Comparison of ENCODE assay signal across 21 mouse cellular contexts in the genomic region with DNA sequence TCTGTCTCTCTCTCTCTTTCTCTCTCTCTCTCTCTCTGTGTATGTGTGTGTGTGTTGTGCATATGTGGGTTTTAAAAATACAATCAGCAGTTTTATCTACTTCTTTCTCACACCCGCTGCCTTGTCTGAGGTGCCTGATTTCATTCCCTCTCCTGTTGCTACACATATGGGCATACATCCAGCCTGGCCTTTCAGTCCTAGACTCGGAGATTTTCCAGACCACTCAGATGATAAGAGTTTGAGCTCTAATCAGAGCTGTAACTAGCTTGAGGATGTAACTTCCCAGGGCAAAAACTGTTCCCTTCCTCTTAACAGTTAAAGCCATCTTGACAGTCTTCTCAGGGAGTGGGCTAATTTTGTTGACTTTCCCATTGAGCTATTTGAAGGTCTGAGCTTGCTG.
DNase-seq lines count a peak whose midpoint lies in the region; ATAC-seq and TF ChIP-seq lines count a peak whose summit lies in the region.
"Had no signal": no experiment of that assay in that cellular context is flagged by ENCODE, and none has a peak within 500 bp of the region (broad histone marks: within the 10 kb centered on the region; RNA-seq: fewer than 3 reads in every experiment).

No protein-coding gene starts in this region.

- peak overlapping the region; percentile 62 for H3K27ac ChIP-seq in heart, embryonic 10.5 days
- peak overlapping the region; percentile 78 to 82 for H3K27ac ChIP-seq in heart, embryonic 14.5 days (replicated peaks in 1 of 2; ENCODE audit: control insufficient read depth in 1 of 2, insufficient read depth in 1 of 2, low read depth in 2 of 2, low read length in 2 of 2)
- H3K27ac ChIP-seq in heart, adult 2 months, result no peak overlapping the region
- no peak overlapping the region for H3K27ac ChIP-seq in lung, embryonic 14.5 days (ENCODE audit: low read depth)
- H3K27ac ChIP-seq: embryonic facial prominence, embryonic 12.5 days; forebrain, embryonic 12.5 days; hindbrain, embryonic 12.5 days had no signal

- no peaks in the 10 kb centered on the region for H3K79me2 ChIP-seq in heart, adult 2 months (replicated peaks; ENCODE audit: control insufficient read depth, insufficient read depth, low read length)

- WGBS in heart, embryonic 10.5 days, result 10% methylated on average over 2 of the region's 2 CpGs
- WGBS in heart, embryonic 14.5 days, result 7% methylated on average over 2 of the region's 2 CpGs
- WGBS in heart, adult 2 months, result 48% methylated on average over 2 of the region's 2 CpGs
- 27% methylated on average over 2 of the region's 2 CpGs for WGBS in lung, embryonic 14.5 days

- peak overlapping the region; percentile 11; the same call in 1 of the 2 replicates for H3K4me2 ChIP-seq in heart, embryonic 14.5 days (ENCODE audit: low read length)
- H3K4me2 ChIP-seq in lung, embryonic 14.5 days, result no peak overlapping the region
- H3K4me2 ChIP-seq: embryonic facial prominence, embryonic 12.5 days; forebrain, embryonic 12.5 days; hindbrain, embryonic 12.5 days had no signal

- TF ChIP-seq POLR2A in heart, adult 2 months (IDR thresholded peaks at IDR 0.05; ENCODE audit: insufficient read depth, low read depth, low read length), result no peak

- intact Hi-C loops in heart, postnatal 10 days (cut with DNase I), result no loop called here
- intact Hi-C loops in heart, adult 2 months (cut with DNase I), result no loop called here

- H3K4me3 ChIP-seq in heart, embryonic 10.5 days, result no peak overlapping the region; the same call in 1 of the 2 replicates
- H3K4me3 ChIP-seq in heart, embryonic 14.5 days (ENCODE audit: control insufficient read depth in 1 of 2, insufficient read depth in 1 of 2, low read depth in 1 of 2, low read length in 2 of 2), result no peak overlapping the region
- no peak overlapping the region for H3K4me3 ChIP-seq in heart, adult 2 months
- no peak overlapping the region for H3K4me3 ChIP-seq in lung, embryonic 14.5 days (ENCODE audit: low read depth, low read length)
- H3K4me3 ChIP-seq: embryonic facial prominence, embryonic 12.5 days; forebrain, embryonic 12.5 days; hindbrain, embryonic 12.5 days had no signal

- H3K4me1 ChIP-seq in heart, embryonic 10.5 days, result peaks cover 78% of the 10 kb centered on the region
- H3K4me1 ChIP-seq in heart, embryonic 14.5 days (ENCODE audit: control insufficient read depth in 2 of 2, insufficient read depth in 2 of 2, low read length in 2 of 2), result peaks cover 44 to 73% of the 10 kb centered on the region in 2 experiments
- H3K4me1 ChIP-seq in heart, adult 2 months (ENCODE audit: control insufficient read depth, insufficient read depth, low read length), result peaks cover 9% of the 10 kb centered on the region
- peaks cover 15% of the 10 kb centered on the region for H3K4me1 ChIP-seq in lung, embryonic 14.5 days (ENCODE audit: insufficient read depth)

- no peak for DNase-seq in heart, embryonic 10.5 days (ENCODE audit: low spot score)
- DNase-seq in heart, postnatal 10 days, result no peak
- no peak for DNase-seq in heart, adult 2 months
- DNase-seq in lung, embryonic 14.5 days, result peak; percentile 24
- DNase-seq in lung, adult 18-20 months, result no peak
- DNase-seq in MN1 (ENCODE audit: low spot score), result peak; percentile 41
- no peak for DNase-seq in embryo, embryonic 9.5 days (ENCODE audit: extremely low spot score)
- DNase-seq: adrenal gland, adult 8-10 months; adrenal gland, postnatal 36 days; cerebellum, adult 2 months; cerebellum, postnatal 10 days; gastrocnemius, postnatal 10 days; kidney, adult 8-10 months had no signal

- 0 out of 2 replicates have a peak, but pooled peaks have one; percentile 41 for ATAC-seq in heart, embryonic 14.5 days (ENCODE audit: insufficient number of reproducible peaks, insufficient read depth, low FRiP score, low read depth)
- ATAC-seq in lung, embryonic 14.5 days (ENCODE audit: insufficient read depth), result no peak
- ATAC-seq: forebrain, embryonic 16.5 days; hindbrain, embryonic 16.5 days; inflammation-experienced regulatory T-cells, adult 6 months; intestine, postnatal 0 days had no signal

- H3K36me3 ChIP-seq in heart, embryonic 10.5 days, result no peaks in the 10 kb centered on the region
- H3K36me3 ChIP-seq in heart, embryonic 14.5 days (ENCODE audit: control insufficient read depth, insufficient read depth, low read length), result no peaks in the 10 kb centered on the region
- H3K36me3 ChIP-seq in heart, adult 2 months (ENCODE audit: control insufficient read depth, insufficient read depth, low read length), result no peaks in the 10 kb centered on the region
- H3K36me3 ChIP-seq in lung, embryonic 14.5 days (ENCODE audit: insufficient read depth), result no peaks in the 10 kb centered on the region
- H3K36me3 ChIP-seq: embryonic facial prominence, embryonic 12.5 days; forebrain, embryonic 12.5 days; hindbrain, embryonic 12.5 days had no signal

- no peak overlapping the region for H3K9ac ChIP-seq in heart, embryonic 14.5 days (ENCODE audit: low read length)
- no peak overlapping the region for H3K9ac ChIP-seq in heart, adult 2 months (ENCODE audit: low read depth, low read length)
- H3K9ac ChIP-seq in lung, embryonic 14.5 days, result no peak overlapping the region
- H3K9ac ChIP-seq: embryonic facial prominence, embryonic 12.5 days; forebrain, embryonic 12.5 days; hindbrain, embryonic 12.5 days had no signal

- no peaks in the 10 kb centered on the region for H3K27me3 ChIP-seq in heart, embryonic 10.5 days (ENCODE audit: insufficient read depth, poor library complexity, severe bottlenecking)
- H3K27me3 ChIP-seq in heart, embryonic 14.5 days (ENCODE audit: control insufficient read depth, insufficient read depth, low read length), result no peaks in the 10 kb centered on the region
- H3K27me3 ChIP-seq in heart, adult 2 months (ENCODE audit: control insufficient read depth, insufficient read depth, low read length), result no peaks in the 10 kb centered on the region
- H3K27me3 ChIP-seq in lung, embryonic 14.5 days (ENCODE audit: insufficient read depth, low read length), result no peaks in the 10 kb centered on the region
- H3K27me3 ChIP-seq: embryonic facial prominence, embryonic 12.5 days; hindbrain, embryonic 12.5 days had no signal

- no peak for TF ChIP-seq EP300 in heart, adult 2 months (IDR thresholded peaks at IDR 0.05; ENCODE audit: insufficient read depth, low read depth, low read length)

- no peaks in the 10 kb centered on the region for H3K9me3 ChIP-seq in heart, embryonic 10.5 days
- no peaks in the 10 kb centered on the region for H3K9me3 ChIP-seq in heart, embryonic 14.5 days (ENCODE audit: control insufficient read depth, low read length)
- H3K9me3 ChIP-seq in lung, embryonic 14.5 days (ENCODE audit: low read depth, low read length), result no peaks in the 10 kb centered on the region
- H3K9me3 ChIP-seq: embryonic facial prominence, embryonic 12.5 days; forebrain, embryonic 12.5 days; hindbrain, embryonic 12.5 days had no signal

- TF ChIP-seq CTCF in heart, adult 2 months (IDR thresholded peaks at IDR 0.05), result no peak
- TF ChIP-seq CTCF in lung, embryonic 14.5 days (IDR thresholded peaks at IDR 0.05; ENCODE audit: low read depth), result no peak

Comparison
In these comparisons a context has a peak if more than half of its experiments do, and no peak if none do; other contexts are left out.
1. DNase-seq: peak in lung, embryonic 14.5 days (single experiment) and MN1 (single experiment); none in heart, embryonic 10.5 days (single experiment), heart, postnatal 10 days (0 of 2), heart, adult 2 months (0 of 2), lung, adult 18-20 months (0 of 2) and embryo, embryonic 9.5 days (single experiment).
2. H3K27ac ChIP-seq: peak in heart, embryonic 10.5 days (single experiment) and heart, embryonic 14.5 days (2 of 2); none in heart, adult 2 months (single experiment) and lung, embryonic 14.5 days (single experiment).